Mouse (Mus musculus) thymus, postnatal 4 days (tissue): ENCODE measurements around the gene Grik5.

Source experiments
- DNase-seq: peaks from one replicate; pipeline ENCODE4 v3.0.0; 2021

The Grik5 gene

DNA sequence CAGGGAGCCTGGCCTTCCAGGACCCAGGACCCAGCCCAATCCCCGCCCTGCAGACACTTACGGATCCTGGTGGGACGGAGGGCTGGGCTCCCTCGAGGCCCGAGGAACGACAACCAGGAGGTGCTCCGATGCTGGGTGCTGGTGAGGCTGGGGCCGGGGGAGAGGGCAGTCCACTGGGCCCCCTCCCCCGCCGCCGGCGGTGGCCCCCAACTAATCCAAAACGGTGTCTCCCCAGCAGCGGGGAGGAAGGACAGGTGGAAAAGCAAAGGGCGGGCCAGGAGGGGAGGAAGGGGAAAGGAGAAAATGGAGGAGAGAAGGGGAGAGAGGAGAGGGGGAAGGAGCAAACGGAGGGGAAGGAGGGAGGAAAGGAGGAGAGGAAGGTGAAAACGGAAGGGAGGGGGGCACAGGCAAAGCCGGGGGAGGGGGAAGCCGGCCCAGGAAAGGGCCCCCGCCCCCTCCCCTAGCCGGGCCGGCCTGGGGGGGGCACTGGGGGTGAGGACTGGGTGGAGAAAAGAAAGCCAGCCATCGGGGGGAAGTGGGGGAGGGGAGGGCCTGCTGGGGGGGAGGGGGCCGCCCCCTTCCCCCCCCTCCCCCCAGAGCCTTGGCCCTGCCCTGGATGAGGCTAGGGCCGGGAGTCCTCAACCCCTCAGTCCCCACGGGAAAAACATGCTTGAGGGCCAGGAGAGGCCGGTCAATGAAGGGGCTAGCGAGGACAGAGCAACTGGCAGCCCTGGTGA is at the start of gene Grik5, which contains the start of gene Zfp574:
Gene Grik5 (minus strand): TSS at position 368 of the 737 bp plus-strand sequence.
Gene Zfp574 (plus strand): TSS at position 589 of the 737 bp plus-strand sequence.
- peak; percentile 26 for DNase-seq

DNA sequence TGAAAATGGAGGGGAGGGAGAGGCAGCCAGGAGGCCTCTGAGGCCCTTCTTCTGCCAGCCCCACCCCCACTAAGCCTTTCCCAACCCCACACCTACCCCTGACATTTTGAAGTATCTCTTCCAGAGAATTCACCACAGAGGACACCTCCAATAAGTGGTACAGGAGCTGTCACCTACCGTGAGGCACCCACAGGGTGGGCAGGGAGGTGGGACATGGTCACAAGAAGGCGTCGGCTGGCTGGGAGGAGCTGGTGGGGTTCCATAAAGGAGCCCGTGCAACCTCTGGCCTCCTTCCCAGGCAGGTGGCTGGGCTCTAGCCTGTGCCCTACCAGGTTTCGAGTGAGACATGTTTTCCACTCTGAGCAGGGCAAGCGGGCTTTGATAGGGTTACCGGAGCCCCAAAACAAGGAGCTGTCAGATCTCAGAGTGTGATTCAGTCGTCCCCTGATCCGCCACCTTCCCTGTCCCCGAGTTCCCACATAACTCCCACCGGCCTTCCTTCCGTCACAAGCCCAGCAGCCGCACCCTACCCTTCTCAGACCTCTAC is 49.2 kb upstream of the Grik5 start:
- no peak for DNase-seq

DNA sequence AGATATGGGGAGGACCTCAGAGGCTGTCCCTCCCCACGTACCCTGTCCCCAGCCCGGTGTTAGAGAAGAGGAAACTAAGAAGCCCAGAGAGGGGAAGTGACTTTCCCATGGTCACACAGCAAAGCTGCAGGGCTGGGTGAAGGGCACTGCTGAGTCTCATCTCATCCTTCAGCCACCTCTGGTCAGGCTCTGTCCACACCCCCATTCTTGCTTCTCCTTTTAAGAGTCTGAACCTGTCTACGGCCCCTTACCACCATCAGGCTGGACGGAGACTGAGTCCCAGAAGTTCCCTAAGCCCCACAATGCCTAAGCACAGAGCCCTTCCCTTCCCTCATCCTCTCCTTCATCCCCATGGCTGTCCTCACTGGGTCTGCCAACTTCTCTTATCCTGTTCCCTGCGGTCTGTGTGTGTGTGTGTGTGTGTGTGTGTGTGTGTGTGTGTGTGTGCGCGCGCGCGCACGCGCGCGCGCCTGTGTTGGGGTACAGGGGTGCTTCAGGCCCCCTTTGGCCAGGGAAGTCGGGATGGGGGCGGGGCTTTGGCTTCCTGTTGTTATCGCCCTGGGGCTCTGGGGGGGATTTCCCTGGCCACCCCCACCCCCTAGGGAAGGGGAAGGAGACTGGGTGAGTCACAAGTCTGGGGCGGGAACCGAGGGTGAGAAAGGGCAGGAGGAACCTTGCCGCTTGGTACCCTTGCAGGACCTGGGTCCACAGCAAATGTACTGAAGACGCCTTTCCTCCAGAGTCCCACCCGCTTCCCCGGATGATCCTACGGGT is 48.1 kb upstream of the Grik5 start:
- DNase-seq = peak; percentile 62

DNA sequence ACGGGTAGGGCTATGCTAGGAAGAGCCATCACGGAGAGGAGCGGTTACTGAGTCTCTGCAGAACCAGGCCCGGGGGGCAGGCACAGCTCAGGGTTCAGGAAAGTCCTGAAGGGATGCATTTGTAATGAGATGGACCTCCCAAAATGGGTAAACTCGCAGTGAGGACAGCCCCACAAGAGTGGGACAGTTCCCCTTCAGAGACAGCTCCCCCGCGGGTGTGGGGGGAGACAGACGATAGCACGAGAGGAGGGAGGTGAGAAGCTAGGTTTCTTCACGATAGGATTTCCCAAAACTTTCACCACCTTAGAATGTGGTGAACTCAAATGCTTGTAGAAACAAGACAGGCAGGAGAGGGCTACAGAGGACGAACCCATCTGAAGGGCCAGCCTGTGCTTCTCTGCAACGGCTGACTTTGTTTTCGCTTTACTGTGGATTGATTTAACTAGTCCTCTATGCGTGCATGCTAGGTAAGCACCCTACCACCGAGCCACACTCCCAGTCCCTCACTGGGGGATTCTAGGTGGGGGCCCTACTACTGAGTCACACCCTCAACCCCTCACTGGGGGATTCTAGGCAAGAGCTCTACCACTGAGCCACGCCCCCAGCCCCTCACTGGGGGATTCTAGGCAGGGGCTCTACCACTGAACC is 40.9 kb upstream of the Grik5 start:
- no peak for DNase-seq

DNA sequence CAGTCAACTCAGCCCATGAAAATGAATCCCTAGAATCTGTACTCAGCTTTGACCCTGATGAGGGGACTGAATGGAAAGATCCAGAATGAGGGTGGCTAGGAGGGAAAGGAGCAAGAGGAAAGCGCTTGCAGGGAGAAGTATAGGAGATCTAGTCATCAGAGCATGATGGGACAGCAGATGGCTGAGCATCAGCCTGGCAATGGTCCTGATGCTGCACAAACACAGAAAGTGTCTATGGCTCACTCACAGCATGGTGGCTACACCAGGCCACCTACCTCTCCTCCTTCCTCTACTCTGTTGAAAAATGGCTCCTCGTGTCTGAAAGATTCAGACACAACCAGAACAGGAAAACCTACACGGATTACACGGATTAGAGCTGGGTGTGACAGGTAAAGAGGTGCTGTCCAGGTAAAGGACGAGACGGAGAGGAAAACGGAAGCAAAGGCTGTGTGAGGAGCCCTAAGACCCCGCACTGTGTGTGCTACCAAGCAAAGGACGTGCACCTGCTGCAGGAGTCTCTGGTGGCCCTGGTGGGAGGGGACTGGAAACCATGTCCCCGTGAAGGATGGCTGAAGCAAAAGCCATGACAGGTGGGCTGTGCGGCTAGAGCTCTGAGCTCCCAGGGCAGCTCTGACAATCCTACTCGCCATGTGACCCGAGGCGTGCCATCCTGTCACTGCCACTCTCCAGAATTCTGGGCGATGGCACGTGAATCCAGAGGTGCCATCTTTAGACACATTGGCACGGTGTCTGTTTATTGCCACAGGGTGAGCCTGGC is 40.2 kb upstream of the Grik5 start:
- DNase-seq = no peak

DNA sequence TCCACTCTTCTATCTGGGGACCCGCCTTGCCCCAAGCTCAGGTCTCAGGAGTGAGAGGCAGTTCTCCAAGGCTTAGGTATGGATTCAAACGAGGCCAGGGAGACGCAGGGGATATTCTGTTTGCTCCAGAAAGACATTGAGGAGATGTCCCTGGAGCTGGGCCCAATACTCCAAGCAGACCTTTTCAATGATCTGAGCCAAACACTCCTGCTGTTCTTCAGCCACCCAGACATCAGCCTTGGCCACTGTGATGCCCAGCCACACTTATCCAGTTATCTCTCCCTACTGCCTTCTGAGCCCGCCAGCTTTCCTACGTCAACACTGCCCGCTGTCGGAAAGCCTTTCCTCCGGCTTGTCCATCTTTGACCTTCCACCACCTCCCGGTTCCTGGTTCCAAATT is 38.2 kb upstream of the Grik5 start:
- no peak for DNase-seq

DNA sequence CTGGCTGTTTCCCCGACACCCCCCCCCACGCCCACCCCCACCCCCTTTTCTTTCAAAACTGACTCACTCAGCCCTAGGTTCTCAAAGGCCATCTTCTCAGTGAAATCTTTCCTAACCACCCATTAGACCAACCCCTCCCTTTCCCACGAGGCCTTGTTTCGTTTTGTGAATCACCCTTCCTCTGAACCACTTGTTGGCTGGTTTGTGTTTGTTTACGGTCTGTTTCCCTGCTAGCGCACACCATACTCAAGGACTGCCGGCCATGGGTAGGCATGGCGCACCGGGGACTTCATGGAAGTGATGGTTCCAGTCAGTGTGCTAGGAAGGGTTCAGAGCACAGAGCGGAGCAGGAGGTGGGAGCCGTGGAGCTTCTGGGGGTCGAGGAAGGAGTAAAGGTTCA is 37.2 kb upstream of the Grik5 start:
- DNase-seq = no peak

DNA sequence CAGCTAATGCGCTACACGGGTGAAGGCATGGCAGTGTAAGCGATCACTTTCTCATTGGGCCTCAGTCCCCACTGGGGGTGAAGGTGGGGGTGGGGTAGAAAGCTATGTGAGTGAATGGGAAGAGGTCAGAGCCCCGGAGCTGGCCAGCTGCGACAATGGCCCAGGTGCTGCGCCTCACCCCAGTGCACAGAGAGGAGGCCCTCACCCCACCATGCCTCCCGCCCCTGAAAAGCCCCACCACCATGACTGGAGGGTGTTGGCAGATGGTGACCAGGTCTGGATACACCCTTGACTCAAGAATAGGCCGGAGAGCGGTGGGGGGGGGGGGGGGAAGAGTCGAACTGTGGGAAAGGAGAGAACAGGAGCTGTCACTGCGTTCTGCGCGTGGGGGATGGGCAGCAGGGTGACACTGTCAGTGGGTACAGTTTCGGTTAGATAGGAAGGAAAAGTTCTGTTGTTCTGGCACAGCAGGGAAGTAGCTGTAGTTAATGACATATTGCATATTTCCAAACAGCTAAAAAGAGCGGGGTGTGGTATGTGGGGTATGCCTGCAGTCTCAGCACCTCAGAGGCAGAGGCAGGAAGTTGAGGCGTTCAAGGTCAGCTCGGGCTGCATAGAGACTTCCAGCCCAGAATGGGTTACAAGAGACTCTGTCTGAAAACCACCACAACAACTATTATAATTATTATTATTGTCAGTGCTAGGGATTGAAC is 34.8 kb upstream of the Grik5 start:
- DNase-seq = no peak

DNA sequence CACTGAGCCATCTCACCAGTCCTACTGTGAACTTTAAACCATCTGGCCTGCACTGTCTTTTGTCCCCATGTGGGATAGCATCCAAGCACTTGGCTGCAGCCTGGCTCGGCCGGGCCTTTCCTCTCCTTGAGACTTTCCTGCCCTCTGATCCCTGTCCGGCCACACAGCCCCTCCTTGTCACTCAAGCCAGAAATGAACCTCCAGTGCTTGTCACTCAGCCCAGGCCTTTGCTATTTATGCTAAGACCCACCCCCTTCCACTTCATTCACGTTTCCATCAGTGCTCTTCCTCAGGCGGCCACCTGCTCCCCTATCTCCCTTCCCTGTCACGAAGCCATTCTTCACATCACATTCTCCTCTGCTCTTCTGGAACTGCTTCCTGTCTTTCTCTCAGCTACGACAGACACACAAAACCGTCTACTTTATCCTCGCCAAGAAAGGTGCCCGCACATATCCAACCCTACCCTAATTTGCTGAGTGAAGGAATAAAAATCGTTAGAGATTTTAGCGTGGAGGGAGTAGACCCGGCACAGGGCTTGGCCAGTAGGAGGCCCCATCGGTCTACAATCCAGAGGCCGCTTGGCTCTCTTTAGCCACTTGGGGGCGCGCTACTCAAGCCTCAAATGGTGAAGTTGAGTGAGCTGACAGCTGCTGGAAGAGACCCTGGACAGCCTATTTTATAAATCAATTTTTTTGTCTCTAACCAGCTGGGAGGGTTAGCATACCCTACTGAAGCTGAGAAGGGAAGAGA is 33.4 kb upstream of the Grik5 start:
- peak; percentile 93 for DNase-seq

DNA sequence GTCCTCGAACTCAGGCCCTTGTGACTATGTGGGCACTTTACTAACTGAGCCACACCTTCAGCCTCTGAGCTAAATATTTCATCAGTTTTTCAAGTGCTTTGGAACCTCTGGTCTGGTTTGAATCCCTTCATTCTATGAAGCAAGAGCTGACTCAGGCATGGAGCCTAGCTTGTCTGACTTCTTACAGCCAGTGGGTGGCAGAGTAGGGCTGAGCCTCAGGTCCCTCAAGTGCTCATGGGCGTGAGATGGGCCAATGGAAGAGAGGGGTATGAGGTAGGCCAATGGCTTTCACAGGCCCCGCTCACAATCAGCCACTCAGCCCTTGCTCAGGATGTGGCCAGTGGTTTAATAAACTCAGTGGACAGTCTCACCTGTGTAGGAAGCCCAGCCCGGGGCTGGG is 27.4 kb upstream of the Grik5 start:
- DNase-seq = no peak

DNA sequence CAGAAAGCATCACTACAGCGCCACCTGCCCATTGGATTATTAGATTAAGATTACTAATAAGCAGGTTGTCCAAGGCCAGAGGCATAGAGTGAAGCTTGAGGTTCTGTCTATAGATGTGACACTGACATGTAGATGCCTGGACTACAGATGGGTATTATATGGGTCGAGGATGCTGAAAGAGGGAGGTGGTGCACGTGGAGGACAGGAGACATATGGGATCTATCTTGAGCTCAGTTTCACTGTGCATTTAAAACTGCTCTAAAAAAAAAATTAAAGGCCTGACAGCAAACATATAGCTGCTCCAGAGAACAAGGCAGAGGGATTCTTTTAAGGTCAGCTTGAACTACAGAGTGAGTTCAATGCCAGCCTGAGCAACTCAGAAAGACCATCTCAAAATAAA is 26.0 kb upstream of the Grik5 start:
- no peak for DNase-seq

DNA sequence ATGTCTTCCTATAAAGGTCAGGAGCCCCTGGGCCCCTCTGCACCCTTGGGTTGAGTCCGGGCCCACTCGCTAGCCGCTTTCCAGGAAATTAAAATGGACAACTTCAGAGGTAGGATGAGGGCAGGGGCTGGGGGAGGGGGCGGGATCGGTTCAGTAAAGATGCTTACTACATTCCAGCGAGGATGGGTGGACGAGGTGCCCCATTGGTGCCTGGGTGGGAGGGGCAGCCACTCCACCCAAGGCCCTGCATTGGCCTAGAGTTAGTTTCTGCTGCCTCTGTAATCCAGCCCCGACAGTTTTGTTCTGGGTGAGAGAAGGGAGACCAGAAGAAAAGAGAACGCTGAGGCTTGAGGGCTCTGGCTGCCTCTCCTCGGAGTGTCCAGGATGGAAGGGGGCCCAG is 17.7 kb upstream of the Grik5 start:
- no peak for DNase-seq

DNA sequence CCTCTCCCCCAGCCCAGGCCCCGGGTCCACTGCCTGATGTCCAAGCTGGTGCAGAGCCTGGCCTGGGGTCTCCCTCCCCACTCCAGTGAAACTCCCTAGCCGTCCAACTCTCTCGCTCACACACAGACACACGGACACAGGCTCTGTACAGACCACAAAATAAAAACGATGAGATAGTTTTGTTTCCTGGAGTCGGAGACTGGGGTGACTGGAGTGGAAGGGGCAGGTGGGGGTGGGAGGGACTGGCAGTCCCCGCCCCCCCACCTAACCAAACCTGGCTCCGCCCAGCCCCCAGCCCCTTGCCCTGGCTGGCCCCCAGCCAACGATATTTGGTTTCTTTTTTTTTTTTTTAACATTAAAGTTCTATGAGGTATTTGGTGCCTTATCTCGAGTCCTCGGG is 16.8 kb upstream of the Grik5 start:
- DNase-seq = no peak

DNA sequence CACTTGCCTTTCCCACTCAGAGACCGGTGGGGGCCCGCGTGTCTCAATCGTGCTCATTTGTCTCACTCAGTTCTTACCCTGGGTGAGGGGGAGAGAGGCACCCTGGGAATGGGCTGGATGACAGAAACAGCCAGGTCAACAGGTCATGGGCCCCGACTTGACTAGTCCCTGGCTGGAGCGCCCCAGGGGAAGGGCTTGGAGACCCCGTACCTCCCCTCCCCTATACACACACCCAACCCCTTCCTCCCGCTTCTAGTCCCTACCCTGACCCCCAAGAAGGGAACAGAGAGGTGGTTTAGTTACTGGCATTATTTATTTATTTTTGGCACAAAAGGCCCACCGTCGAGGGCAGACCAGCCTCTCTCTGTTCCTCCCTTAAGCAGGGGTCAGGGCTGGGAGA is 16.4 kb upstream of the Grik5 start:
- DNase-seq = no peak

DNA sequence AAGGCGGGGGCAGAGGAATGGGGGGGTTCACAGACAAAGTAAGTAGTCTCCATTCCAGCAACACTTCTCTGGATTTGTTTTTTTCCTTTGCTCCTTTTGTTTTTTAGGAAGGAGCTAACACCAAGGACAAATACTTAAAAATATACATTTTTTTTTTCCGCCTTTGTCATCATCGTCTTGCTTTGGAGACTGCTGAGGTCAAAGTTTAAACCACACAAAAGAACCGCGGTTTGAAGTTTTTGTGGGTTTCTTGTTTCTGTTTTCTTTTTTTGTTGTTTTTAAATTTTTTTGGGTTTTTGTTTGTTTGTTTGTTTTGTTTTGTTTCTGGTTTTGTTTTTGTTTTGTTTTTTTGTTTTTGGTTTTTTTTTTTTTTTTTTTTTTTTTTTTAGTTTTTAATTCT is 15.8 kb upstream of the Grik5 start:
- no peak for DNase-seq

DNA sequence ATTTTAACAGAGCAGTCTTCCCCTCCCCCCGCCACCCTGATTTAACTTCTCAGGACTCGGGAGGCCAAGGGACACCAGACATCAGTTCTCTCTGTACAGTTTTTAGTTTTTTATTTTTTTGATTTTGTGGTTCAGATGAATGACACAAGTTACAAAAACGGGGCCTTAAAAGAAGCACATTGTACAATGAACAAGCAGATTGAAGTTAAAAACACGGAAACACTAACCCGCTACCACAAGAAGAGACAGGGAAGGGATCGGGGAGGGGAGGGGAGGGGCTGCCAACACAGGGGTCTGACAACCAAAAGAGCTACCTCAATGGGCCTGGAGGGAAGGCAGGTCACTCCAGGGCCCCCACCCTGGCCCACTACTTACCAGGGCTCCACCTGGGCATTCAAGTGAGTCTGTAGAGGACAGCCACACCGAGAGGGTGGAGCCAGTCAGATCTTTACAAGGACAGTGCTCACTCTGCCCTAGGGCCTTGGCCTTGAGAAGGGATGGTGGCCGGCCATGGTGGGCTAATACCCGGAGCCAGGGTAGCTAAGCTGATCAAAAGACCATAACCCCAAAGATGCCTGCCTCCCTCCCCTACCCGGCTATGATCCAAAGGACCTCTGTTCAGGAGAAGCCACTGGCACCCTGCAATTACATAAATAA is 15.2 kb upstream of the Grik5 start:
- no peak for DNase-seq

DNA sequence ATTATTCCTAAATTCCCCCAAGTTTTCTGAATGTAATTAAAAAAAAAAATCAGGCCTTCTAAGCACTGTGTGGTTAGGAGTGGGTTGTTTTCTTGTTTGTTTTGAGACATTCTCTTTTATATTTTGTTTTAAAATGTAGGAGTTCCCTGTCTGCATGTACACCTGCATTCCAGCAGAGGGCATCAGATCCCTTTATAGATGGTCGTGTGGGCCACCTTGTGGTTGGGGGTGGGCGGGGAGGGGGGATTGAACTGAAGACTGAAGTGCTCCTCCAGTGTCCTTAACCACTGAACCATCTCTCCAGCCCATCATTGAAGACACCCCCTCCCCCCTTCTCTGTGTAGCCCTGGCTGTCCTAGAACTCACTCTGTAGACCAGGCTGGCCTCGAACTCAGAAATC is 14.5 kb upstream of the Grik5 start:
- no peak for DNase-seq

DNA sequence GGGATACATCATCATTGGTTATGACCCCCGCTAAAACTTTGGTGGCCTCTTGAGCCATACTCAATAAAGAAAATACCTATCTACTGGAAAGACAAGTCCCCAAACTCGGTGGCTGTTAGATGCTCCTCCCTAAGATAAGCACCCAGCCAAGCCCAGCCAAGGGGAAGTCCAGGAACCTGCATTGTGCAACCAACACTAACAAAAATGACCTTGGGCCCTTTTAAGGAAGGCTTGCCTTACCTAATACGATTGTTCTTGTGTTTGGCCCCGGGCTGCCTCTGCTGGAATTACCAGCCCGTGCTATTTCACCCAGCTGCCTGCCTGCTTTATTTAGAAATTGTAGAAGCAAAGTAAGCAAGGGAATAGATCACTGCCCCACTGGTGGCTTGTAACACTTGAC is 12.5 kb upstream of the Grik5 start:
- no peak for DNase-seq

DNA sequence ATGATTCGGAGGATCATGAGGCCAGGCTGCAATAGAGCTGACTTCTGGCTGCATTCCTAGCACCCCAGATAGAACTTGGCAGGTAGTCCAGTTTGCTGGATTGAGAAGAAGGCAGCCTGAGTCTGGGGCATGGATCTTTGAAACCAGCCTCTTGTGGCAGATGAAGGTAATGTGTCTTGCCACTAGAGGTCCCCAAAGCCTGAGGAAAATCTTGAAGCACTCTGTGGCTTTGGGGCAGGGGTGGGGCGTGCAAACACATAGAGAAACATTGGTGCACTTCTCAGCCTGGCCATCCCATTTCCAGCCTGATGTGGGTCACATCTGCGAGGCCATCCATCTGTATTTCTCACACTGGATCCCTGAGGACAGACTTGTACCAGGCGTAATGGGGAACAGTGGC is 10.4 kb upstream of the Grik5 start:
- DNase-seq = peak; percentile 64

DNA sequence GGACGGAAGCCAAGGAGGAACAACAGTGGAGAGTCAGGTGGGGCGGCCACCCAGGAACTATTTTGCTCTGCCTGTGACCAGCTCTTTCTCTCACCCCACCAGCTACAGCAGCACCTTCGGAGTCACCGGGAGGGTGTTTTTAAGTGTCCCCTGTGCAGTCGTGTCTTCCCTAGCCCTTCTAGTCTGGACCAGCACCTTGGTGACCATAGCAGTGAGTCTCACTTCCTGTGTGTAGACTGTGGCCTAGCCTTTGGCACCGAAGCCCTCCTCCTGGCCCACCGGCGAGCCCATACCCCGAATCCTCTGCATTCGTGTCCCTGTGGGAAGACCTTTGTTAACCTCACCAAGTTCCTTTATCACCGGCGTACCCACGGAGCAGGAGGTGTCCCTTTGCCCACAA is 8.3 kb upstream of the Grik5 start:
- DNase-seq = no peak

DNA sequence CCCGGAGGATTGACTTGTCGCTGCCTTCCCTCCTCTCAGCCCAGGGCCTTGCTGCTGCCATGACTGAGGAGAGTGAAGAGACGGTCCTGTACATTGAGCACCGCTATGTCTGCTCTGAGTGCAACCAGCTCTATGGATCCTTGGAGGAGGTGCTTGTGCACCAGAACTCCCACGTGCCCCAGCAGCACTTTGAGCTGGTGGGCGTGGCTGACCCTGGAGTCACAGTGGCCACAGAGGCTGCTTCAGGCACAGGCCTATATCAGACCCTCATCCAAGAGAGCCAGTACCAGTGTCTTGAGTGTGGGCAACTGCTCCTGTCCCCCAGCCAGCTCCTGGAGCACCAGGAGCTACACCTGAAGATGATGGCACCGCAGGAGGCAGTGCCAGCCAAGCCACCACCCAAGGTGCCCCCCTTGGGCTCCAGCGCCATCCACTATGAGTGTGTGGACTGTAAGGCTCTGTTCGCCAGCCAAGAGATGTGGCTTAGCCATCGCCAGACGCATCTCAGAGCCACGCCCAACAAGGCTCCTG is 7.4 kb upstream of the Grik5 start:
- no peak for DNase-seq
